Mouse (Mus musculus): Measurements from ENCODE around the gene Kif21b.

GRCm38 (mm10) chr1:136165436-136165835, 34.2 kb downstream of the Kif21b start:
- TF ChIP-seq TCF12 (IDR thresholded peaks at IDR 0.05; ENCODE audit: insufficient read depth, poor library complexity, severe bottlenecking), result no peak
- TF ChIP-seq POLR2A (IDR thresholded peaks at IDR 0.05; ENCODE audit: insufficient read length, low read depth), result no peak
- TF ChIP-seq USF1 (IDR thresholded peaks at IDR 0.05; ENCODE audit: low read depth), result no peak
- TF ChIP-seq MYOG (IDR thresholded peaks at IDR 0.05; ENCODE audit: control insufficient read depth in 1 of 3, insufficient read depth in 1 of 3, insufficient read length in 2 of 3, low read depth in 2 of 3), result no peak
- no peak for TF ChIP-seq MAX (IDR thresholded peaks at IDR 0.05; ENCODE audit: low read depth)
- TF ChIP-seq MYOD1 (IDR thresholded peaks at IDR 0.05; ENCODE audit: control insufficient read depth in 1 of 3, insufficient read length in 2 of 3, low read depth in 2 of 3), result no peak
- TF ChIP-seq SRF (IDR thresholded peaks at IDR 0.05; ENCODE audit: control insufficient read depth, insufficient read length, low read depth), result no peak

Measured in myocyte (in vitro differentiated cells).